Mouse (Mus musculus): ENCODE measurements around the gene Cabp2. TPM values are rescaled to one million over a fixed set of nuclear protein-coding genes. Genes with fewer than 3 reads are reported as not detected.
A peak's percentile ranks its signal among the peaks of the same experiment; 100 is the strongest.
"Not testable (repeated sequence)": the region's sequence is repeated elsewhere in the genome, so short reads cannot be mapped to it uniquely, and the experiment has no call there.

The Cabp2 gene
- not detected for total RNA-seq (2022)

DNA sequence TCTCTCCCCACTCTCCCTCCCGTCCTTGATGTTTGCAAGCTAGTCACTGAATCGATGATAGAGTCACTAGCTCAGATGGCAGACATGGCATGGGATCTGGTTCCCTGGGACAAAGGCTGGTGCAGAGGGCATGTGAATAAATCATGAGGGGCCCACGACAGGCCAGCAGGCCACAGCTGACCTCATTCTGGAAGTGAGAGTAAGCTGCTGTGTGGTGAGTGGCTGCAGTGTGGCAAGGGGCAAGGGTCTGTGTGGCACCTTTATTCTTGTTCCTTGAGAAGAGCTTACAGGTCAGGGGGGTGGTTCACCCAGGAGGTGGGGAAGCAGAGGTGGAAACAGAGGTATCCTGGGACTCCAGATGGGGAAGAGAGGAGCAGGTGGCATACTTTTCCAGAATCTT lies at the start of gene Cabp2:
Gene Cabp2 (plus strand): TSS at position 185 of the 400 bp plus-strand sequence.
- DNase-seq (ENCODE audit: low spot score in 2 of 2), result no peak

GRCm38 (mm10) chr19:4032668-4033067 lies 48.7 kb upstream of the Cabp2 start:
- DNase-seq (ENCODE audit: low spot score in 2 of 2), result no peak

DNA sequence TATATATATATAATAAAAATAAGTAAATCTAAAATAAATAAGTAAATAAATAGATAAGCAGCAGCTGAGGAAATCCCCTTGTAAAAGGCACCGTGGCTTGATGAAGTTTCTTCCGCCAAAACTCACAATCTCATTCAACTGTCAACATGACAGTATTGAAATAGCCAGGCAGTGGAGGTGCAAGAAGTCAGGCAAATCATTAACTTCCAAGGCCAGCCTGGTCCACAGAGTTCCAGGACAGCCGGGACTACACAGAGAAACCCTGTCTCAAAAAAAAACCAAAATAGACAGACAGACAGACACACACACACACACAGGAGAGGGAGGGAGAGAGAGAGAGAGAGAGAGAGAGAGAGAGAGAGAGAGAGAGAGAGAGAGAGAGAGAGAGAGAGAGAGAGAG lies 48.1 kb upstream of the Cabp2 start:
- no peak for DNase-seq (ENCODE audit: low spot score in 2 of 2)

GRCm38 (mm10) chr19:4033742-4034141 lies 47.6 kb upstream of the Cabp2 start:
- no peak for DNase-seq (ENCODE audit: low spot score in 2 of 2)

GRCm38 (mm10) chr19:4036327-4037045 lies 44.9 kb upstream of the Cabp2 start:
- no peak for DNase-seq (ENCODE audit: low spot score in 2 of 2)

- DNase-seq (ENCODE audit: low spot score in 2 of 2), result not testable (repeated sequence)
These were observed 44.1 kb upstream of the Cabp2 start for GRCm38 (mm10) chr19:4037154-4037787.

GRCm38 (mm10) chr19:4037788-4038232 lies 43.6 kb upstream of the Cabp2 start, which contains the start of gene Gstp1:
Gene Gstp1 (minus strand): TSS chr19:4037985.
- DNase-seq (ENCODE audit: low spot score in 2 of 2), result peak; percentile 83 to 88

DNA sequence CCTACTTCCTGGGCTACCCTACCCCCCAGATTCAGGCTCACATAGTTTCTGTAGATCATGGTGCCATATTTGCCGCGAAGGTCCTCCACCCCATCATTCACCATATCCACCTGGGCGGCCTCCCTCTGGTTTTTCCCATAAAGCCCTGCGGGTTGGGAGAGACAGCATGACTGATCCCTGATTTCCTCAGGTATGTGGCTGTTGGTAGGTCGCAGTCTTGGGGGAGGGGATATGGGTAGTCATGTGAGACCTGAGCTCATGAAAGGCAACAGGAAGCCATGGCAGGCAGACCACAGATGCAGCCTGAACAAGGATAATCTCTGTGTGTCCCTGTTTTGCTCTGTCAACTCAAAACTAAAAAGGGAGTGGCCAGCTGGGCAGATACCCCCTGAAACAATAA lies 40.4 kb upstream of the Cabp2 start:
- DNase-seq (ENCODE audit: low spot score in 2 of 2), result not testable (repeated sequence)

DNA sequence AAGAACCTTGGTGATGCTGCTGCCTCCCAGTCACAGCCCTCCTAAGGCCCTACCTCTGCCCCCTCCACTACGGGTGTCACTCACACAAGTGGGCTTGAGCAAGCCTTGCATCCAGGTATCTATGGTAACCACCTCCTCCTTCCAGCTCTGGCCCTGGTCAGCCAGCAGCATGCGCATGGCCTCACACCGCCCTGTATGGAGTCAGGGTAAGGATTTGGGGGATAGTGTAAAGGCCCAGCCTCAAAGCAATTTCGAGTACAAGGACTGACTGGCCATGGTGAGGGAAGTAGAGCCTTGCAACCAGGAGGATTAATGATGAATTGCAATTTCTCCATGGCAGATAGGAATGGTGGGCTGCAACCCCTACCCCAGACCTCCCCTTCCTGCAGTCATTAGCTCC lies 39.9 kb upstream of the Cabp2 start:
- not testable (repeated sequence) for DNase-seq (ENCODE audit: low spot score in 2 of 2)

- DNase-seq (ENCODE audit: low spot score in 2 of 2), result peak; percentile 56 to 74
These were observed 39.3 kb upstream of the Cabp2 start for GRCm38 (mm10) chr19:4042124-4042523.

GRCm38 (mm10) chr19:4044109-4044508 lies 37.3 kb upstream of the Cabp2 start:
- DNase-seq (ENCODE audit: low spot score in 2 of 2), result not testable (repeated sequence)

GRCm38 (mm10) chr19:4045966-4046865 lies 35.2 kb upstream of the Cabp2 start, which contains the start of gene Gstp2:
Gene Gstp2 (minus strand): TSS chr19:4046023.
- peak; percentile 75 to 82 for DNase-seq (ENCODE audit: low spot score in 2 of 2)

DNA sequence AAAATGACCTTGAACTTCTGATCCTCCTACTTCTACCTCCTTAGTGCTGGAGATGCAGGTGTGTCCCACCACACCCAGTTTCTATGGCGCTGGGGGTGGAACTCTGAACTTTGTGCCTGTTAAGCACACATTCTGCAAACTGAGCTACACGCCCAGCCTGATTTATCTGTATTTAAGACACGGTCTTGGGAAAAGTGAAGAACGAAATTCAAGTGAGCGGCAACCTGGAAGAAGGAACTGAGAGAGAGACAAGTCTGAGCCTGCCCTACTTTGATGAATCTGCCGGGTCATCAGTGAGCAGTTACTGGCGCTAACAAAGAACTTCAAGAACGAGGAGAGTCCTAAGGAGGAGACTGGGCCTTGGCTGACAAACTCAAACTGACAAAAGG lies 34.5 kb upstream of the Cabp2 start:
- DNase-seq (ENCODE audit: low spot score in 2 of 2), result no peak

DNA sequence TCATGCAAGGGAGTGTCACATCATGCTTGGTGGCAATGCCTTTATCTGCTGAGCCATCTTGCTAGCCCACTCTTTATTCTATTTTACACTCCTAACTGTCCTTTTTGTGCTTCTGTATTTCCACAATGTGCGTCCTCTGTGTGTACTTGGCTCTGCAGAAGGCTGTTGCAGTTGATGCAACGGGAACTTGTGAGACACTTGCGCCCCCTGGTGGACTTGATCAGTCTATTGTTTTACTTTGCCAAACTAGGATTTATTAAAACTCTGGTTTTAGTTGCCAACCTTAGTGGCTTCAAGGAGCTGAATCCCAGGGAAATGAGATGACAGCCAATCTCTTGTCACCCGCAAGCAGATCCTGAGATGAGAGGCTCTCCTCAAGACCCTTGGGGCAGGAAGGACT lies 33.5 kb upstream of the Cabp2 start:
- DNase-seq (ENCODE audit: low spot score in 2 of 2), result peak; percentile 55 to 60

- not testable (repeated sequence) for DNase-seq (ENCODE audit: low spot score in 2 of 2)
These were observed 32.3 kb upstream of the Cabp2 start for GRCm38 (mm10) chr19:4049069-4049468.

DNA sequence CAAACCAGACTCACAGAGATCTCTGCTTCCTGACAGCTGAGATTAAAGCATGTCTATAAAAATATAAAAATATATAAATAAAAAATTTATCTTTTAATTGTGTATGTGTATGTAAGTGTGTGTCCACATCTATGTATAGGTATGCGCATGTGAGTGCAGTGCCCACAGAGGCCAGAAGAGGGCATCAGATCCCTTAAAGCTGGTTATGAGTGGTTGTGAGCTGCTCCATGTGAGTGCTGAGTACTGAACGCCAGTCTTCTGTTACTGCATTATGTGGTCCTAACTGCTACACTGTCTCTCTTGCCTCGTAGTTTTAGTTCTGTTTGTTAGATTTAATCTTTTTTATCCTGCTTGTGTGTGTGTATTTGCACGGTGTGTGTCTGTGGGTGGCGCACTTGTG lies 30.4 kb upstream of the Cabp2 start:
- DNase-seq (ENCODE audit: low spot score in 2 of 2), result no peak

DNA sequence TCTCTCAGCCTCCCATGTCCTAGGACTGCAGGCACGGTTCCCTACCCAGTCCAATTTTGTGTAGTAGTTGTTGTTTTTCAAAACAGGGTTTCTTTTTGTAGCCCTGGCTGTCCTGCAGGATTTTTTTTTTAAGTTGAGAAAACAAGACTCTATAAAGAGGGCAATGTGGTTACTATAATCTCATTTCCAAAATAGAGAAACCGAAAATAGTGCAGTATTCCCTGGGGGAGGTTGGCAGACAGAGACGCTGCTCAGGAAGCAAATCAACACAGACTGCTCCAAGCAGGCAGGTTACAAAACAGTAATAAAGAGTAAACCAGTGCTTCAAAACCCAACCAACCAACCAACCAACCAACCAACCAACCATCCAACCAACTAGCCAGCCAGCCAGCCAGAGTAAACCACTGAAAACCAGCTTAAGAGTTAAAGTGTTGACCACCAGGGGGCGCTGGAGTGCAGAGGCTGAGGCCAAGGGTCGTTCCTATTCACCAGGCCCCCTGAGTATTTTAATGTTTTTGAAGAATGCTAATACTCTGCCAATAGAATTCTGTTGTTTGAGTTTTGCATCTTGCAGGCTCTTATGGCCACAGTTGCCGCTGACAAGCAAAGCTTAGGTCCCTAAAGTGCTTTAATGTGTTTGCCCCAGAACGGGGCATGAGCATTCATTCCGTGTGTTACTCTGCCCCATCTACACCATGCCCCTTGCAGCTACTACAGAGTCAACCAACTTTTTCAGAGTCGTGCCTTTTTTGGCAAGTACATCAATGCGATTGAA lies 29.4 kb upstream of the Cabp2 start:
- peak; percentile 41 to 50 for DNase-seq (ENCODE audit: low spot score in 2 of 2)

- no peak for DNase-seq (ENCODE audit: low spot score in 2 of 2)
These were observed 28.8 kb upstream of the Cabp2 start for GRCm38 (mm10) chr19:4052516-4053030.

- DNase-seq (ENCODE audit: low spot score in 2 of 2), result no peak
These were observed 26.8 kb upstream of the Cabp2 start for GRCm38 (mm10) chr19:4054613-4055012.

DNA sequence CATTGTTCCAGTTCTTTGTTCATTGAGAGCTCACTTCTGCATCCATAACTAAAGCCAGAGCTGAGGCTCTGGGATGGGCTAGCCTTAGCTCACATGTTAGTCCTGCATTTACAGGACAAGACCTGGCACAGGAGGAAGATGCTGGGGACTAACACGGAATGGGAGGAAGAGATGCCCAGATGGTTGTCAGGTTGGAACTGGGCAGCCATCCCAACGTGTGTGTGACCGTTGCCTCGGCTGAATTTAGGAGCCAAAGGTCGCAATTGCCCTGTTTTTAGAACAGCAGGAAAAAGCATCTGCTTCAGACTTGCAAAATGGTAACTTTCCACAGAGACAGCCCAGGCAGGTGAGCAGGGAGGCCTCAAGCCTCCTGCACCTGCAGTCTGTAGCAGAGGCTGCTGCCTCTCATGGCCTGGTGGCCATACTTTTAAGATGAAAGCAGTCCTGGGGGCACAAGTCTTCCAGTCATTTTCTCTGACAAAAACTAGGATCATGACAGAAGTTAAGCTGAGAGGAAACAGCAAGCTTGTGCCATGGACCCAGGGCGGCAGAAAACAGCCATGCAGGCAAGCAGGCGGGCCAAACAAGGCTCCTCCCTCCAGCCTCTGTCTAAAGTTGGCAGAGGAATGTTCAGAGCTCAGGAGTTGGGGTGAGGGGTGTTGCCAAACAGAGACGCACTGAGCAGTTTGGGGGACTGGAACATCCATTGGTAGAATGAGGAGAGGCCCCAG lies 26.0 kb upstream of the Cabp2 start:
- DNase-seq (ENCODE audit: low spot score in 2 of 2), result no peak
